Mouse (Mus musculus) stomach, embryonic 15.5 days (tissue): ENCODE results near the gene Tlr3. TPM values are rescaled to one million over a fixed set of nuclear protein-coding genes. Genes with fewer than 3 reads are reported as not detected.

Source experiments
- ATAC-seq: fragments of 200-750 bp; cut with Nextera tagmentation; 2 replicates; pipeline ENCODE4 v1.8.0; 2017; ENCODE audit warnings: low read depth, moderate number of reproducible peaks, moderate TSS enrichment; ENCODE audit not compliant: insufficient read depth, low FRiP score
- H3K27ac ChIP-seq: fragments of 300-500 bp; sonication (generic); 2 replicates; pipeline ENCODE4 v1.5.1; 2015; ENCODE audit warnings: mild to moderate bottlenecking, inconsistent platforms
- H3K27me3 ChIP-seq: fragments of 300-500 bp; sonication (generic); replicated peaks from 2 replicates; pipeline ENCODE4 v1.6.1; 2015; ENCODE audit warnings: inconsistent platforms
- H3K36me3 ChIP-seq: fragments of 300-500 bp; sonication (generic); 2 replicates; pipeline ENCODE4 v1.6.1; 2015; ENCODE audit warnings: inconsistent platforms
- H3K4me1 ChIP-seq: fragments of 300-500 bp; sonication (generic); 2 replicates; pipeline ENCODE4 v1.6.1; 2015; ENCODE audit warnings: inconsistent platforms
- H3K4me2 ChIP-seq: fragments of 300-500 bp; sonication (generic); 2 replicates; pipeline ENCODE4 v1.6.1; 2015; ENCODE audit warnings: mild to moderate bottlenecking, inconsistent platforms
- H3K4me3 ChIP-seq: fragments of 300-500 bp; sonication (generic); replicated peaks from 2 replicates; pipeline ENCODE4 v1.5.1; 2015; ENCODE audit warnings: inconsistent platforms
- H3K9ac ChIP-seq: fragments of 300-500 bp; sonication (generic); 2 replicates; pipeline ENCODE4 v1.6.1; 2015; ENCODE audit warnings: inconsistent platforms
- H3K9me3 ChIP-seq: fragments of 300-500 bp; sonication (generic); 2 replicates; pipeline ENCODE4 v1.6.1; 2016; ENCODE audit warnings: inconsistent platforms
- WGBS: fragments of 180-500 bp; shearing (Covaris S2); methylation state at CpG from one replicate; pipeline ENCODE4 v1.1.7; 2015; 5-methylcytosine and 5-hydroxymethylcytosine counted together
- polyA plus RNA-seq: library from polyadenylated mRNA; unstranded; fragments of >200 nt; fragmentation: Nextera tagmentation; extraction: Ambion mirVana; gene quantifications from 2 replicates; pipeline ENCODE4 v1.2.1, GENCODE M21; 2015

Gene Tlr3
- polyA plus RNA-seq, 1 experiment from 2014 or later: 3.0 TPM

DNA sequence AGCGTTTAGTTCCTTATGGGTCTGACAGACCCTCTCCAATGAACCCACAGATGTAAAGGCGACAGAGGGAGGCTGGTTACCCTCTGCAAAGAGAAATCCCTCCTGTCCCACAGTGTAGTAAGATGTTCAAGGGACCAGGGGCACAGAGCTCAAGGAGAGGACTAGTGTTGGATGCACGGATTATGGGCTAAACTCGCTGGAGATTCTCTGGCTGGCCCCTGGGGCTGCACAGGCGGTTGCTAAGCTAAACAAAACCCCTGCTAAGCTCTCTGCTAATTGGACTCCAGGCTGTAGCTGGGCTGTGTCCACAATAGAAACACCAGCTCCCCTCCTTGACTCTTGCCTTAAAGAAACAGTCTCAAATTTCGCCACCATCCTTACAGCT, 28.9 kb downstream of the Tlr3 start, which contains the start of gene Fam149a:
Gene Fam149a (minus strand): TSS at position 329 of the 385 bp plus-strand sequence.
- WGBS: 5% methylated on average over 6 of the region's 6 CpGs
- H3K36me3 ChIP-seq: no peaks in the 10 kb centered on the region
- H3K4me2 ChIP-seq: peak within 1 kb of the TSS; percentile 81
- no peak for ATAC-seq
- 0 out of 2 replicates have a peak, but pooled peaks cover 6% of the 10 kb centered on the region for H3K27me3 ChIP-seq
- no peak within 1 kb of the TSS; the same call in 1 of the 2 replicates for H3K9ac ChIP-seq
- no peak within 1 kb of the TSS for H3K27ac ChIP-seq
- H3K4me1 ChIP-seq: peaks cover 11% of the 10 kb centered on the region; the same call in 1 of the 2 replicates
- peak within 1 kb of the TSS; percentile 39 for H3K4me3 ChIP-seq
- no peaks in the 10 kb centered on the region for H3K9me3 ChIP-seq

DNA sequence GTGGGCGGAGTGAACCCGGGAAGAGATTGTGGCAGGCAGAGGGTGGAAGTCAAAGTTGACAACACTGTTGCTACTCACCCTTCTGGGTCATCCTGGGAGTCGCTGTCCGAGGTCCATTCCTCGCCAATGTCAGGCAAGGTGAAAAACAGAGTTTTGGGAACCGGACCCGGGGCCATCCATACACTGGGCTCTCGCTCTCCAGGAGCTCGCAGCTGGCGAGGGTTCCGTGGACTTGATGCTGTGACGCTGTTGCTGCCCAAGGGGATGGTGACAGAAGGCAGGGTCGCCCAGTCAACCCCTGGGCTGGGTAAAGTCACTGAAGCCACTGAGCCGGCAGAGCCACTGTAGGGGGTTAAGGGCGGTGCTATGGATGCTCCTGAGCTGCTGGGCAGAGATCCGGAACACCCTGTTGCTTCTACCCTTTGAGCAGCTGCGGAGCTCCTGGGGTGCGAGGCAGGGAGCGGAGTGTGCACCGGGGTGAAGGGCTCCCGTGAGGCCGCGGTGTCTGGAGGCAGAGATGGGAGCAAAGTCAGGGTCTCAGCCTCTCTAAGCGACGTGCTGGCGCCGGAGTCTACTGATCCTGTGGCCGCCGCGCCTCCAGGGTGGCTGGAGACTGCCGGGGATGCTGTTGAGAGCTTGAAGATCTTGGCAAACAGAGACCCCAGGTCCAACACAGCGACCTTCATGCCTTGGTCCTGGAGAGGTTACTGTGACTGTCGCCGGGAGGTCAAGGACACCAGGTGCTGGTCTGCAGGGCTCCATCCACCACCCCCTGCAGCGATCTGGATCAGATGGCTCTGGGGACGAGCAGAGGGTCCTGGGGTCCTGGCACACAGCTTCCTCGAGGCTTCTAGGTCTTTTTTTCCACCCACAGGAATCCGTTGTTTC, 29.6 kb downstream of the Tlr3 start:
- no peaks in the 10 kb centered on the region for H3K9me3 ChIP-seq
- H3K27ac ChIP-seq: no peak overlapping the region
- peak overlapping the region; percentile 39 for H3K4me3 ChIP-seq
- H3K27me3 ChIP-seq: 0 out of 2 replicates have a peak, but pooled peaks cover 6% of the 10 kb centered on the region
- peak; percentile 31; the same call in 1 of the 2 replicates for ATAC-seq
- no peaks in the 10 kb centered on the region for H3K36me3 ChIP-seq
- WGBS: 6% methylated on average over 38 of the region's 38 CpGs
- peak overlapping the region; percentile 81 for H3K4me2 ChIP-seq
- peaks cover 11% of the 10 kb centered on the region; the same call in 1 of the 2 replicates for H3K4me1 ChIP-seq
- no peak overlapping the region; the same call in 1 of the 2 replicates for H3K9ac ChIP-seq

DNA sequence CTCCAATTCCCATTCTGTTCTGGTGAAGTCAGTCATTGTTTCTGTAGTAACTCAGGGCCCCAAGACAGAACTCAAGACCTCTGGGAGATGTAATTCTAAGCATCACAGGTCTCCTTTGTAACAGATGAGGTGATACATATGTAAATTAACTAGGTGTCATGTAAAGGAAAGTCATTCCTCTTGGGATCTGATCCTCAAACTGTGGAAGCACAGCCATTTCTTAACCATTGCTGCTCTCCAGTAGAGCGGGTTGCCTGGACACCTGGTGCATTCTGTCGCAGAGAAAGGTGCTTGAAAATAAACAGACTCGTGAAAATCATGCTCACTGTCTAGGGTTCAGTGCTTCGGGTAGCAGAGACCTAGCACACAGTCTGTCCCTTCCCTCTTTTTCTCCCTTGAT, 30.3 kb downstream of the Tlr3 start:
- WGBS: 29% methylated on average over 4 of the region's 4 CpGs
- no peak overlapping the region for H3K9ac ChIP-seq
- H3K4me3 ChIP-seq: no peak overlapping the region
- H3K36me3 ChIP-seq: no peaks in the 10 kb centered on the region
- no peak overlapping the region for H3K27ac ChIP-seq
- H3K4me1 ChIP-seq: peaks cover 11% of the 10 kb centered on the region; the same call in 1 of the 2 replicates
- H3K27me3 ChIP-seq: 0 out of 2 replicates have a peak, but pooled peaks cover 6% of the 10 kb centered on the region
- H3K4me2 ChIP-seq: no peak overlapping the region
- no peak for ATAC-seq
- no peaks in the 10 kb centered on the region for H3K9me3 ChIP-seq

DNA sequence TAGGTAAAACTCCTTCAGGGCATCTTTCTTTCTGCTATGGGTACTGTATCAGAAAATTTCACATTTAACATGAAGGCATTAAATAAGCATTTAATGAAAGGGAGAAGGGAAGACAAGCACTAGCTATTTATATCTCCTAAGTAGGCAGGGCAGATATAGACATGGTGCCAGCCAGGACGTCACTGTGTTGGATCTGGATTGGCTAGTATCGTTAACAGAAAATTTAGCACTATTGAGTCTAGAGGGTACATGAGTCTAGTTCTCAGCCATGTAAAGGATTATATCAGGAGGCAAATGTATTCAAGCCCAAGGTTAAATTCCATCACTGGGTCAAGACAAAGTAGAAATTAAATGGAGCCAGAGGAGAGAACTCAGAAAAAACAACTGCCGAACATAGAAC, 36.8 kb downstream of the Tlr3 start:
- Histone ChIP-seq H3K4me1 (0 out of 2 replicates have a peak, but pooled peaks cover 3% of the 10 kb centered on the region), H3K27ac (no peak overlapping the region), H3K9me3 (no peaks in the 10 kb centered on the region), H3K4me2 (no peak overlapping the region), H3K27me3 (no peaks in the 10 kb centered on the region), H3K9ac (no peak overlapping the region), H3K36me3 (no peaks in the 10 kb centered on the region), H3K4me3 (no peak overlapping the region)
- 85% methylated on average over 3 of the region's 3 CpGs for WGBS
- no peak for ATAC-seq

DNA sequence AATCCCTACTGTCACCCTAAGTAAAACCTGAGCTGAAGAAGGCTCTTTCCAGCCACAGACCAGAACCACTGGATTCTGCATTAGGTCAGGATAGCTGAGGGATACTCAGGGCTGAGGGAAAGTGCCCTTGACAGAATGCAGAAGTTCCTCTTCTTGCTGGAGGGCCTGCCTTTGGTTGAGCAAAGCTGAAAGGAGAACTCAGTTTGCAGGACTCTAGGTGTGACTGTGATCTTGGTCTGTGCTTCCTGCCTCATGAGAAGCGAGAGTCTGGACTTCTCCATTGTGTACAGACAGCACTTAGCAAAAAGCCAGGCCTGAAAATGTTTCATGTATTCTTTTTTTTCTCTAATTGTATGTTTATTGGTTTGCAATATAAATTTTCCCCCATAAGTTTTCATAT, 43.7 kb downstream of the Tlr3 start:
- Histone ChIP-seq H3K4me2 (no peak overlapping the region), H3K9me3 (no peaks in the 10 kb centered on the region), H3K27me3 (no peaks in the 10 kb centered on the region), H3K4me1 (0 out of 2 replicates have a peak, but pooled peaks cover 3% of the 10 kb centered on the region), H3K9ac (no peak overlapping the region), H3K27ac (no peak overlapping the region), H3K4me3 (no peak overlapping the region), H3K36me3 (no peaks in the 10 kb centered on the region)
- WGBS: 77% methylated on average over 1 of the region's 1 CpGs
- ATAC-seq: no peak

DNA sequence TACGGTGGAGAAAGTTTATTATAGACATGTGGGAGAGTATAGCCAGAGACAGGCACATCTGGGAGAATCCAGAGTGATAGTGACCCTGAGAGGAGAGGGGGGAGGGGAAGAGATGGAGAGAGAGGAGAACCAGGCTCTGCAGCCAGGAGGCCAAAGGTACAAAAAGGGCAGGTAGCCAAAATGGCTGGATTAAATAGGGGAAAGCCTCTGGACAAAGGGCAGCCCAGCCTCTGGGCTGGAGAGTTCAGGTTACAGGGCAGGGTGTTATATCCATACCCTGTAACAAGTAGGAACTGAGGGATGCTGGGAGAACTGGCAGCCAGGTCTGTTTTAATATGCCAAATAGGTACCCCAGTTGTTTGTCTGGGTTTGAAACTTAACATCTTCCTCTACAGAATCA, 47.7 kb downstream of the Tlr3 start:
- Histone ChIP-seq H3K9me3 (no peaks in the 10 kb centered on the region), H3K4me1 (no peaks in the 10 kb centered on the region), H3K27ac (no peak overlapping the region), H3K36me3 (no peaks in the 10 kb centered on the region), H3K9ac (no peak overlapping the region), H3K27me3 (no peaks in the 10 kb centered on the region), H3K4me2 (no peak overlapping the region), H3K4me3 (no peak overlapping the region)
- ATAC-seq: no peak
- WGBS: 44% methylated on average over 1 of the region's 1 CpGs

DNA sequence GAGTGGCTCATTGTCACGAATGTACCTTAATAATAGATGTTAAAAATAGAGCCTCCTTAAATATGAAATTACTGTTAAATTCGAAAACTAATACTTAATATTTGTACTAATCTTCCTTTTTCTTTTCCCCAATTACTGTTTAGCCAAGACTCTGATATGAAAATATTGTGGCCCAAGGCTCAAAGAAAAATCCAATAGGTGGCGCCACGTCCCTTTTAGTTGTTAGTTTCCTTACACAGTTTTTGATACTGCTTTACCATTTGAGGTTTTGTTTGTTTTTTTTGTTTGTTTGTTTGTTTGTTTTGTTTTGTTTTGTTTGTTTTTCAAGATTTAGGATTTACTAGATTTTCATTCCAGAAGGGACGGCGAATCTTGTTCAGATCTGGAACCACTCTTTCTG, 48.6 kb downstream of the Tlr3 start:
- Histone ChIP-seq H3K27ac (no peak overlapping the region), H3K9me3 (no peaks in the 10 kb centered on the region), H3K27me3 (no peaks in the 10 kb centered on the region), H3K4me2 (no peak overlapping the region), H3K9ac (no peak overlapping the region), H3K4me3 (no peak overlapping the region), H3K36me3 (no peaks in the 10 kb centered on the region), H3K4me1 (no peaks in the 10 kb centered on the region)
- ATAC-seq: no peak
- 67% methylated on average over 6 of the region's 6 CpGs for WGBS

DNA sequence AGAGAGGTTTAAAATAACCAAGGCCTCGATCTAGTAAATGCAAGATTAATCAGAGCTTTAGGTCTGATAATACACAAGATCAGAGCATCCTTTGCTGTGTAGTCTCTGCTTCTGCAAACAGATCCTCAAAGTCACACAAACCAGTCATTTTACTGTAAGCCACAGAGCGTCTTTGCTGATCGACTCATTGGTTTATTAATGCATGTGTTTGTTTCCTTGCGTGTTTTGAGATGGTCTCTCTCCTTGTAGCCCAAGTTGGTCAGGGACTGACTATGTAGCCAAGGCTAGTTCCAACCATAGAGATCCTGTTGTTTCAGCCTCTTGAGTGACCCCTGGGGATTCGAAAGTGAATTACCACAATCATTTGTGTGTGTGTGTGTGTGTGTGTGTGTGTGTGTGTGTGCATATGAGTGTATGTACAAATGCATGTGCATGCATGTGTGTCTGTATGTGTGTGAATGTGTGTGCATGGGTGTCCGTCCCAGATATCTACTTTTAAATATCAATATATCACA, 51.7 kb downstream of the Tlr3 start:
- Histone ChIP-seq H3K4me1 (no peaks in the 10 kb centered on the region), H3K36me3 (no peaks in the 10 kb centered on the region), H3K4me3 (no peak overlapping the region; the same call in 1 of the 2 replicates), H3K4me2 (peak overlapping the region; percentile 85), H3K9ac (no peak overlapping the region), H3K27me3 (no peaks in the 10 kb centered on the region), H3K27ac (no peak overlapping the region), H3K9me3 (no peaks in the 10 kb centered on the region)
- 76% methylated on average over 6 of the region's 6 CpGs for WGBS
- no peak for ATAC-seq

DNA sequence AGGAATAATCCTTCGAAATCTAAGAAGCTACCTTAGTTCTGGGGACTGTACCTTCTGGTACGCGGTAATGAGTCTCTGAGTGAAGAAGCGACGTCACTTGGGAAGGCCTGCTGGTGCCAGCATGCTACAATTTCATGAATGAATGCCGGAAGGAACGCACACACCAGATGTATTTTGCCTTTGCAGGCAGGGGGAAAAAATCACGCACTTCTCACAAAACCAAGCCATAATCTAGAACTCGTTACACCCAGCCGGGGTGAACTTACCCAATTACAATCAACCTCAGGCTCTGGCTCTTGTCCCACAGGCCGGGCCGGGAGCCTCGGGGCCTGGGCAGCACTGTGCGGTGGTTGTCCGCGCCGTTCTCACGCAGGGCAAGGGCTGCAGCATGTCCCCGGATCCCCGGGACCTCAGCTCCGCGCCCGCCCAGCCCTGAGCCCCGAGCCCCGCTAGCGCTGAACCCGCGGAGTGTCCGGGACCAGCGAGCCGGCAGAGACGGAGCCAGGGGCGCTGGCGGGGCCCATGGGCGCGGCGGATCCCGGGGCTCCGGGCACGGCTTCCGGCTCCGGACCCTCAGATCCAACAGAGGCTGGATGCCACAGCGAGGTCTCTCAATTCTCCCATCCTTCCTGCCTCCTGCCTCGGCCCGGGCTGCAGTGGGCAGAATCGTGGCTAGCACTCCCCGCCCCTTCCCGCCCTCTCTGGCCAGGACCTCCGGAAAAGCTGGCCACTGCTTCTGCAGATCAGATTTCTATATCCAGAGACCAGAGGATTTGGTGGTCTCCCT, 52.6 kb downstream of the Tlr3 start:
- no peaks in the 10 kb centered on the region for H3K27me3 ChIP-seq
- H3K4me1 ChIP-seq: no peaks in the 10 kb centered on the region
- no peaks in the 10 kb centered on the region for H3K9me3 ChIP-seq
- H3K27ac ChIP-seq: peak overlapping the region; percentile 65
- peak overlapping the region; percentile 68 for H3K4me3 ChIP-seq
- peak overlapping the region; percentile 85 for H3K4me2 ChIP-seq
- WGBS: 3% methylated on average over 49 of the region's 49 CpGs
- H3K9ac ChIP-seq: peak overlapping the region; percentile 66
- ATAC-seq: peak; percentile 44; the same call in 1 of the 2 replicates
- H3K36me3 ChIP-seq: no peaks in the 10 kb centered on the region

DNA sequence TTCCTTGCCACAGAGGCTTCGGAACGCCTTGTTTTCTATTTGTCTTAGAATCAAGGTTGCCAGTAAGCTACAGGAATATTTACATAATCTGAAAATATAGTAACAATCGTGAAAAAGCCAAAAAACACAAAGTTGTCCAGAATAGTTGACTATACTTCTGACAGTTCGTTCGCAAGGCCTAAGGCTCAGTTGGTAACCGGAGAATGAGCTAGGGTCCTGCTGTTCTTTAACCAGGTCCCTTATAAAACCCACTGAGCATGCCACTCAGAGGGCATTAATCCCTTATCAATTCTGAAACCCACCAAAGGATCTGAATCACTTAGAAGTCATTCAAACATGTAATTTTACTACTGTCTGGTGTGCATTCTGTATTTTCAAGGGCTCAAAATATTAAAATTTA, 55.1 kb downstream of the Tlr3 start:
- 70% methylated on average over 6 of the region's 6 CpGs for WGBS
- H3K36me3 ChIP-seq: peaks cover 6% of the 10 kb centered on the region; the same call in 1 of the 2 replicates
- H3K9ac ChIP-seq: no peak overlapping the region
- peak overlapping the region; percentile 57; the same call in 1 of the 2 replicates for H3K27ac ChIP-seq
- no peak overlapping the region for H3K4me3 ChIP-seq
- no peaks in the 10 kb centered on the region for H3K27me3 ChIP-seq
- no peaks in the 10 kb centered on the region for H3K9me3 ChIP-seq
- H3K4me1 ChIP-seq: no peaks in the 10 kb centered on the region
- ATAC-seq: no peak
- H3K4me2 ChIP-seq: no peak overlapping the region
